Mouse (Mus musculus): Measurements from ENCODE around the gene Diras2.

Gene Diras2

DNA sequence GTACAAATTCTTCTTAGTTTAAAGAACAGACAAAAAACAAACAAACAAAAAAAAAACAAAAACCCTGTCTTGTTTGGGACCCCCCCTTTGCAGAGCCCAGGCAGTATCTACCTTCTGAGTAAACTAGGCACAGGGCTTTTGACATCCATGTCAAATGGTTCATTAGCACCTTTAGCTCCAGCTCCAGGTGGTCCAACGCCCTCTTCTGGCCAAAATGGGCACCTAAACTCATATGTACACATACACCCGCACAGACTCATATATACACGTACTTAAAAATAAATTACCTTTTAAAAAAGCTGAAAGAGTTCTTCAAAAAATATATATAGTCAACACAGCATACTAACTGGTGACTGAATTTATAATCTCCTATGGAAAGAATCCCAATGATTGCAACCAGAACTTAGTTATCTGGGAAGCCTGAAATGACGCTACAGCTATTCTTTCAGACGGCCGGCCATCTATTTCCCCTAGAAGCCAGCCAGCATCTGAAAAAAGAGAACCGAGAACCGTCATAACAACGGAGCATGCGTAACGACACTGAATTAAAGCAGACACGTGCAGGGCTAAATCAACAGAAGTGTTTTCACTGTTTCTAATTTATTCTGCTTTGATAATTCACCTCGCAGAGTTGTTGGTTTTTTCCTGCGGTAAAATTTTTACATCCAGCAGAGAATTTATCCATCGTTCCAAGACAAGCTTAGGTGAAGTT, 73.7 kb downstream of the Diras2 start:
- DNase-seq: no peak

DNA sequence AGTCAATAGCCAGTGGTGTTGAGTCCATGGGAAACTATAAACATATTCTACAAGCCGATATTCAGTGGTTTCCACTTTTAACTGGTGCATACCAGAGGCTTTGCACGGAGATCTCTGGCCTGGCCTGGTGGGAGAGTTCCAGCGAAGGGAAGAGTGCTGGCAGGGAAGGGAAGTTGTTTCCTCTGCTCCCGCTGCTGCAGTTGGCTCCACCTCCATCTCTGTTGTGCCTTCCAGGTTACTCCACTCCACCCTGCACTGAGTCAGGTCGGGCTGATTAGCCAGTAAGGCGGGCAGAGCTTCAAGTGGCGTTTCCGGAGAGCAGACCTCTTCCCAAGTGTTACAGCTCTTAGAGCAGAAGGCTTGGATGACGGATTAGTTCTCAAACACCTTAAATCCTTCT, 75.8 kb downstream of the Diras2 start:
- DNase-seq: peak; percentile 12 to 35

DNA sequence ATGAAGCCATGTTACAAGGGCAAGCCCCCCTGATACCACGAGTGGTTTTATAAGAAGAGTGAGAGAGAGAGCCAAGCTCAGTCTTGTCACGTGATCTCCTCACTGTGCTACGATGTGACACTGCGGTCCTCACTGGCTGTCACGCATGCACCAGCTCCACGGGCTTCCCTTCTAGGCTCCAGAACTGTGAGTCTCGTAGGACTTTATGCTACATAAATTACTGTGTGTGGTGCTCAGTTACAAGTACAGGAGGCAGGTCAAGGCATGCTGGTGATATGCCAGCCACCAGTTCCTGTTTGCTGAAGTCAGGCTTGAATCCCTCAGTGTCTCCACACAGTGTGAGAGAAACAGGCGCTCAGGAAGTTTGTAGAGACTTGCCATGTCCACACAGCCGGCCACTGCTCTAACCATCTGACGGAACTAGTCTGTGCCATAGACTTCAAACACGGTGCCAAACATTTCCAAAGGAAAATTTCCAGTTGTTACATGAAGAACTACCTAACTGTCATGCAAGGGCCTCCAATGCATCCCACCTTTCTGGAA, 76.3 kb downstream of the Diras2 start:
- DNase-seq: no peak

Measured in lung, adult 18-20 months (tissue).